Mouse (Mus musculus) 416B (cell line): ENCODE measurements around the gene Cage1.

ENCODE experiments used
- DNase-seq: peaks from one replicate; pipeline ENCODE4 v3.0.0; 2011; ENCODE audit warnings: low read depth

Cage1 gene

GRCm38 (mm10) chr13:37965126-37965914, 71.5 kb downstream of the Cage1 start:
- peak; percentile 73 for DNase-seq

DNA sequence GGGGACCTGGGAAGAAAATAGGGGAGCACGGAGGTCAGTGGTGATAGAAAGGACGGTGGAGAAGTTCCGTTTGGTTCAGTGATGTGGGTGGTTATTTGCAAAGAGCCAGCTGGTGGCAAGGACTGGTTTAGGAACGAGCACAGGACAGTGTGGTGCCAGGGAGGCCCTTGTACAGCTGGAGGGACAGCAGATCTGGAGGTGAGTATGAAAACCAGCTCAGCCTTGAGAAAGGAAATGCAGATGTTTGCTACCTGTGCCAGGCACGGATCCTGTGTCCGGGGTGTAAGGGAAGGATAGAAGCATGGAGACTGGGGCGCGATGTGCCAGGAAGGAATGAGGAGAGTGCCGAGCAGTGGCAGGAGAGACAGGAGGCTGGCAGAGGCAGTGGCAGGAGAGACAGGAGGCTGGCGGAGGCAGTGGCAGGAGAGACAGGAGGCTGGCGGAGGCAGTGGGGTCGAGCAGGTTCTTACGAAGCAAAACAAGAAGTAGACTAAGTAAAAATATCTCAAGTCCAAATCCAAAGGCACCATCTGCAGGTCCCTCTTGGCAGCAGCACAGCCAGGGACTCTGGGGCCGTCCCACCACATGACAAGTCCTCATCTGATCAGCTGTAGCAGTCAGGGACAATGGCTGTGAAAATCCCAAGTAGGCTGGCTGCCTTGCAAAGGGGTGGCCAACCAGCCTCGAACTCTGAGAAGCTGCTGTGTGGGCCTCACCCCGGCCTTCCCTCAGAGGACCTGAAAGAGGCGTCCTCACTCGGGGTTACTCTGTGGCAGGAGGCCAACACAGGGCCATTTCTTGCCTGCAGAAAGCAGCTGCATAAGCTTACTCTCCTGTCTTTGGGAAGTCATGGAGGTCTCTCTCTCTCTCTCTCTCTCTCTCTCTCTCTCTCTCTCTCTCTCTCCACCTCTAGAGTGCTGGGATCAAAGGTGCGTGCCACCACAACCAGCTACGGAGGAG, 72.5 kb downstream of the Cage1 start:
- peak; percentile 68 for DNase-seq

DNA sequence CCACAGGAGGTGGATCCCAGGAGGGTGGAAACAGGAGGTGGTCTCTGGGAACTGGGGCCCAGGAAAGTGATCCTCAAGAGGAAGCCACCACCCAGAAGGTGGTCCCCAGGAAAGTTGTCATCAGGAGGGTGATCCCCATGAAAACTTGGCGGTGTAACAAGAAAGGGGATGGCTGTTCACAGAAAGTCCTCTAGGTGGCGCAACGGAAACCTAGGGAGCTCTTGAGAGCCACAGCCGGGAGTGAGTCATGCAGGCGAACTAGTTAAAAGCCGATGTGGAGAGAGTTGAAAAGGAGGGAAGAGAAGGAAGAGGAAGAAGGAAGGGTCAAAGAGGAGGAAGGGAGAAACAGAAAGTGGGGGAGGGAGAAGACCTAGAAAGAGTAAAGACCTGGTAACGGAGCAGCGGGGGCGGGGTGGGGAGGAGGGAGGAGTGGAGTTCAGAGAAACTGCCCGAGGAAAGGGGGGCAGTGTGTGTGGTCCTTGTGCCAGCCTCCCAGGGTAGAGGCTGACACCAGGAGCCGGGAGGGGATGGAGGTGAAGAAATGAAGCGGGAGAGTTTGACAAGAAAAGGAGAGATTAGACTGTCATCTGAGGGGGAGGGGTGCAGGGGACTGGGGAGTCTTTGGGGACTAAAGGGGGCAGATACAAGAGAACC, 73.4 kb downstream of the Cage1 start:
- DNase-seq, result peak; percentile 94

- no peak for DNase-seq
Measured at GRCm38 (mm10) chr13:37962541-37962940, 74.3 kb downstream of the Cage1 start.

- DNase-seq, result no peak
Measured at GRCm38 (mm10) chr13:37959936-37960335, 76.9 kb downstream of the Cage1 start.

GRCm38 (mm10) chr13:37959239-37959907, 77.5 kb downstream of the Cage1 start:
- DNase-seq, result peak; percentile 41

DNA sequence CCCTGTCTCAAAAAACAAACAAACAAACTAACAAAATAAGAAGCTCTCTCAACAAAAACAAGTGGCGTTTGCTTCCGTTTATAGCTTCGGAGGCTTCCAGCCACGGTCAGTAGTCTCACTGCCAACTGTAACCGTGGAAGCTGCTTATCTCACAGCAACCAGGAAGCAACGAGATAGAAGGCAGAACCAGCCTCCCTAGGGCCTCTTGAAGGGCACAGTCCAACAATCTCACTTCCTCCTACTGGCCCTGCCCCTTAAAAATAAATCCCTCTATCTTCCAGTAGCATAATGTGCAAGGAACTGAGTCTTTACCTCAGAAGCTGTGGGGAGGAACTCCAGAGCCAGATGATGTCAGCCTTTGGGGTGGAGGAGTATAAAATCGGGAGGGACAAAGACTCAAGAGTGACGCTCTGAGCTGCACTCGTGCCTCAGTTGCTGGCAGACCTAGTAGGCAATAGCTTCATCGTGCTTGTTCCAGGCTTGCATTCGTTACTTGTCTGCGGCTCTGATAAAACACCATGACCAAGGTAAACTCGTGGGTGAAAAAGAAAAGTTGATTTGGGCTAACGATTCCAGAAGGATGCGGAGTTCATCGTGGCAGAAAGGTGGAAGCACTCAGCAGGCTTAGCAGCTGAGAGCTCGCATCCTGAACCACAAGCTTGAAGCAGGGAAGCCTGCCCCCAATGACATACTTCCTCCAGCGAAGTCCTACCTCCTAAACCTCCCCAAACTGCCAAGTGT, 78.2 kb downstream of the Cage1 start:
- peak; percentile 71 for DNase-seq
